Mouse (Mus musculus) ovary, postnatal 14 days (tissue): Measurements from ENCODE around the gene Slc2a1.

Source experiments
- DNase-seq: peaks from one replicate; pipeline ENCODE4 v3.0.0; 2022; ENCODE audit warnings: low spot score

Slc2a1 gene

GRCm38 (mm10) chr4:119131189-119131910 lies 22.8 kb downstream of the Slc2a1 start:
- no peak for DNase-seq

- no peak for DNase-seq
These were observed 24.8 kb downstream of the Slc2a1 start for GRCm38 (mm10) chr4:119133306-119133705.

DNA sequence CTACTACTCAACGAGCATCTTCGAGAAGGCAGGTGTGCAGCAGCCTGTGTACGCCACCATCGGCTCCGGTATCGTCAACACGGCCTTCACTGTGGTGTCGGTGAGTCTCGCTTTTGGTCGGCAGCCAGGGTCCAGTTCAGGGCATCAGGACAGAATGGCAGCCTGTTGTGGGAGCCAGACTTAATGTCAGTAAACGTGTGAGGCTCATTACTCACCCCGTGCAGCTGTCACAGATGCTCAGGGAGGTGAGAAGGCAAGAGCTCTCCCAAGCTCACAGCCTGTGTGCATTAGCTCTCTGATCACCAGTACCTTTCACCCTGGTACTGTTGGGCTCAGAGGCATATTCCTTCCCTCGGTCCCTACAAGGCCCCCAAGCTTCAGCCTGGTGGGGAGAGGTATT lies 25.3 kb downstream of the Slc2a1 start:
- DNase-seq, result no peak

- DNase-seq, result no peak
These were observed 28.8 kb downstream of the Slc2a1 start for GRCm38 (mm10) chr4:119137313-119137712.

GRCm38 (mm10) chr4:119138171-119138570 lies 29.7 kb downstream of the Slc2a1 start:
- DNase-seq, result peak; percentile 53

GRCm38 (mm10) chr4:119138776-119139175 lies 30.3 kb downstream of the Slc2a1 start:
- DNase-seq, result no peak

- DNase-seq, result no peak
These were observed 31.6 kb downstream of the Slc2a1 start for GRCm38 (mm10) chr4:119140126-119140525.

GRCm38 (mm10) chr4:119141191-119141590 lies 32.7 kb downstream of the Slc2a1 start:
- no peak for DNase-seq

DNA sequence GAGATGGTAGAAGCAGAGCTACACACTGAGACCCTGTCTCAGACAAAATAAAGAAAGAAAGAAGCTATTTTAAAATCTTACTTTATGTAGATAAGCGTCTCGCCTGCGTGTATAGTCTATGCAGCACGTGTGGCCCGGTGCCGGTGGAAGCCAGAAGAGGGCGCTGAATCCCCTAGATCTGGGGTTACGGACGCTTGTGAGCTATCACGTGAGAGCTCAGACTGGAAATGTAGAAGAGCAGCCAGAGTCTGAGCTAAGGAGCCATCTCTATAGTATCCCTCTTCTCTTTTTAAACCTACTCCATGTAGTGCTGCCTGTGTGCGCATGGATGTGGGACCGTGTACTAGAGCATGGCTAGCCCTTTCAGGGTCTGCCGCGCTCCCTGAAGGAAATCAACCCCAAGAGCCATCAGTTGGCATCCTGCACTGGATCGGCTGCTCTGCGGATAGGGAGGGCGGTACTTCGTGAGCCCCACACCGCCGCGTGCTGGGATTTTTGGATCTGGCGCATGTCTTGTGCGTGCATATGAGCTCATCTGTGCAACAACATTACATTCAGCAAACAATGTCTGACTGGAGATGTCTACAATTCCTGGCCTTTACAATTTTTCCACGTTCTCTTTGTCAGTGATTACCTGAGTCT lies 33.8 kb downstream of the Slc2a1 start:
- DNase-seq, result peak; percentile 54

- no peak for DNase-seq
These were observed 38.3 kb downstream of the Slc2a1 start for GRCm38 (mm10) chr4:119146816-119147215.

DNA sequence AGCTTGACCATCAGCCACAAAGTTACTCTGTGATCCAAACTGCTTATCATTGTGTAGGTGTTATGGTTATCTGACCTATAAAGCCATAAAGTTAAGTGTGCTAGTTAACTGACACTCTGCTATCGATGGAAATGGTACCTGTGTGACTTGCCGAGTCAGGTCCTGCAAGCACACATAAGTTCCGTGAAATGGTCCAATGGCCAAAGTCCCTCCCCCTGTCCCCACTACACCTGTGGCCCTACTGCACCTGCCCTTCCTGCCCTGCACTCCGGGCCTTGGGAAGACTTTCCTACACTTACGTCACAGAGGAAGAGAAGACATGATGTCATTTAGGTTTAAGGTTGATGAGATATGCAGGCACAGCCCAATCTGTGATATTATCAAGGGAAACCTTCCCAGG lies 38.8 kb downstream of the Slc2a1 start:
- no peak for DNase-seq

DNA sequence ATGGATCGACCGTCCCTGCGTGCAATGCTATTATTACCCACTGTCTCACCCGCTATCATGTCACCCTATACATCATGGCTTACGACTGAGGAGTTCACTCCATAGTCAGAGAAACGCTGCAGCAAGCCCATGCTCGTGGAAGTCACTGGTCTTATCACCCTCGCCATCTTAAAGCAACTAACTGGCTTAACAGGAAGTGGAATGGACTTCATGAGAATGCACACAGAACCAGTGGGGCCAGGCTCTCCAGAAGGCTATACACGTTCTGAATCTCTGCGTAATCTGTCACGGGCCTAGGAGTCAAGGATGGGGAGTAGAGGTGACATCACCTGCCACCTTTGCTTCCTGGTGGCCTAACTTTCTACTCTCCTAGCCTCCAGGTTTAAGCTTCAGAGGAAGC lies 40.2 kb downstream of the Slc2a1 start:
- DNase-seq, result no peak

DNA sequence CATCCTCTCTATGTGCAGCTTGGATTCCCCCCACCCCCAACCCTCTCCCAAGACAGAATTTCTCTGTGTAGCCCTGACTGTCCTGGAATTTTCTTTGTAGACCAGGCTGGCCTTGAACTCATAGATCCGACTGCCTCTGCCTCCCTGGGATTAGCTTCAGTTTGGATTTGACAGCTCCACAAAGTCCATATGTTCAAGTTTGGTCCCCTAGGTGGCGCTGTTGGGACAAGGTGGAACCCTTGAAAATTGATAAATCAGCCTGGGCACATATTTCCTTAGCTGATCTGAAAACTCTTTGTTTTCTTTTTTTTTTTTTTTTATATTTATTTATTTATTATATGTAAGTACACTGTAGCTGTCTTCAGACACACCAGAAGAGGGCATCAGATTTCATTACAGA lies 48.7 kb downstream of the Slc2a1 start:
- peak; percentile 54 for DNase-seq

DNA sequence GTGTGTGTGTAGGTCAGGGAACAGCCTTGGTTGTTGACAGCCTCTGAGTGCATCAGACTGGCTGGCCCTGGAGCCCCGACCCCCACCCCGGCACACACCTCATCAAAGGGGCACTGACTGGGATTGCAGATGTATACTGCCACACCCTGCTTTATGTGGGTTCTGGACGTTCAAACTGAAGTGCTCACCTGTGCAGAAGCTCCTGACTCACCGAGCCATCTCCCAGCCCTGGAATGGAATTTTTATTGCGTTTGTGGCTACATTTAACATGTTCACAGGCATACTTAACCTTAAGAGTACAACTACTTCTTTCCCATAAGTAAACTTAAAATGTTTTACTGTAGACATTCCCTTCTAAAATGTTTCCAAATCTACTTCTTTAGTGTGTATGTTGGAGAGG lies 49.4 kb downstream of the Slc2a1 start:
- no peak for DNase-seq

DNA sequence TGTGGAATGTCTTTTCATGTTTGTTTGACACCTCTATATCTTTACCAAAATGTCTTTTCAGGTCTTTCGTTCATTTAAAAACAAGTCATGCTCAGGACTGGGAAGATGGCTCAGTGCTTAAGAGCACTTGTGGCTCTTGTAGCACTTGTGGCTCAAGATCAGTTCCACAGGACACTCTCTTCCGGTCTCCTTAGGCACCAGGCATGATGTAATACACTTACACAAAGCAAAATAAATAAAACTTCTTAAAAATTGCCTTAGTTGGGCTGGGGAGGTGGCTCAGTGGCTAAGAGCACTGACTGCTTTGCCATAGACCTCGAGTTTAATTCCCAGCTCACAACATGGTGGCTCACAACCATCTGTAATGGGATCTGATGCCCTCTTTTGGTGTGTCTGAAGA lies 52.8 kb downstream of the Slc2a1 start:
- no peak for DNase-seq

- DNase-seq, result no peak
These were observed 54.5 kb downstream of the Slc2a1 start for GRCm38 (mm10) chr4:119162990-119163389.

GRCm38 (mm10) chr4:119165916-119166315 lies 57.4 kb downstream of the Slc2a1 start:
- no peak for DNase-seq

DNA sequence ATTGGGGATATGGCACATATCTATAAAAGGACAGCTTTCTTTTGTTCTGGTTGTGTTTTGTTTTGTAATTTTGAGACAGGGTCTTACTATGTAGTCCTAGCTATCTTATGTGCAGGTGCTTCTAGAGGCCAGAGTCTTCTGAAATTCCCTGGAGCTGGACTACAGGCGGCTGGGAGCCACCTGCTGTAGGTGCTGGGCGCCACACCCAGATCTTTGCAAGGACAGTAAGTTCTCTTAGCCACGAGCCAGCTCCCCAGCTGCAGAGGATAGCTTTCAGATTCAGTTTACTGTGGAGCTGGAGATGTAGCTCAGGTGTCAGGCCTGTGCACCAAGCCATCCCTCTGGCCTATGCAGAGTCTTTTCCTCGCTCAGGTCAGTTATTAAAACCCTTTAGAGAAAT lies 58.6 kb downstream of the Slc2a1 start:
- DNase-seq, result no peak

GRCm38 (mm10) chr4:119167663-119168062 lies 59.2 kb downstream of the Slc2a1 start:
- DNase-seq, result peak; percentile 77

GRCm38 (mm10) chr4:119172919-119173650 lies 64.6 kb downstream of the Slc2a1 start:
- DNase-seq, result no peak

DNA sequence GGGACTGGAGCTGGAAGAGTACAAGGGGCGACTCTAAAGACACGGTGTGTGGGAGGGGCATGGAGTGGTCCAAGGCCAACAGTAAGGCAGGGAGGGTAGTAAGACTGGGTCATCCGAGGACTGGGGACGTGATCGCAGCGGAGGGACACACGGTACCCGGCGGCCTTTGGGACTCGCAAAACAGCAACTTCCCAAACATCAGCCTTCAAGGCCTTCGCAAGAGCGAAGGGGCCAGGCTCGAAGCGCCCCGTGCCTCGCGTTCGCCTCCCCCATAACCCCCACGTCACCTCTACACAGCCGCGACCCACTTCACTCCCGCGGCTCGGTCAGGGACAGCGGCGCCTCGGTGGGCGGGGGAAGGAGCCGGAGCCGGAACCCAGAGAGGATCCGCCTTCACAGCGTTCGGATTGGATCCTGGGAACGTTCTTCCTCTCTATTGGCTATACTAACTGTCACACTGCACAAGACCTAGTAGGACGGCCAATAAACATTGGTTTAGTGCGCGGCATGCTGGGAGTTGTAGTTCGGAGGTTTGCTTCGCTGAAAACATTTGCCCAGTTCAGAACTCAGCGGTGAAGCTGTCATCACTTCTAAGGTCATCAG lies 65.4 kb downstream of the Slc2a1 start, which contains the start of gene Zfp691:
TSS of gene Zfp691 (minus strand) at position 345 of the 603 bp plus-strand sequence.
- peak; percentile 84 for DNase-seq

- DNase-seq, result no peak
These were observed 69.2 kb downstream of the Slc2a1 start for GRCm38 (mm10) chr4:119177702-119178101.

GRCm38 (mm10) chr4:119178331-119178730 lies 69.8 kb downstream of the Slc2a1 start:
- no peak for DNase-seq
